Comparison of ENCODE assay signal across 11 mouse cellular contexts in the genomic region with DNA sequence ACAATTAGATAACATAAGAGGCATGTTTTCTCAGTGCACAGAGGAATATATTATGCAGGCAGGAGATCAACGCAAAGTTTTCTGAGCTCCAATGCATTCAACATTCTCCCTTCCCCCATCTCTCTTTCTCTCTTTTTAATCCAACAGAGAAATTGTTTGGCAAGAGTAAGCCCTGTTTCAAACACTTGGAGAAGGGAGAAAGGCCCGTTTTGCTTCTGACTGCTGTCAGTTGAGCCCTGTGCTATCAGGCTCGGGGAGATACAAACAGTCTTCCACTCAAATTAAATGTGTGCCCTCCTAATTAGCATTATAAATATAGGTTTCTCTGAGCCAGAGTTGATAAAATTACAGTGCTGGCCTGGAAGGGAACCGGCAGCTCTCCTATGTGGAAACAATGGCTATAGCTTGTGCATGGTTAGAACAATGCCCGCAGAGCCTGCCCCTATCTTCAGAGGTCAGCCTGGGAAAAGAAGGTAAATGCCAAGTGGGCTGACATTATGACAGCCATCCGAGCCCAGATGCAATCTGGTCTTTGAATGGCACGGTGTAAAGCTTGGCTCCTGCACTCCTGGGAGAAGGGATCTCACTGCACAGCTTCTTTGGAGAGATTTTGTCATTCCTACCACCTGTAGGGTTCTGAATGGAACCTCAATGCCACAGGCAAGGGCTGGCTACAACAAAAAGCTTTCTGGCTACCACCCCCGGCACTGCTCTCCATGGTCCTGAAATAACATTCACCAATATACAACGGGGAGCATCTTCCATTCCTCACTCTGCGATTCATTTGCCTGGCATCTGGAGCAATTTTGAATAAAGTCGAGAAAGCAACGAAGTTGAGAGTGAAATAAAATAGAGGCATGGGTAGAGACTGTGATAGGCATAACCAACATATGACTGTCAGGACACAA.
A peak's percentile ranks its signal among the peaks of the same experiment; 100 is the strongest.
DNase-seq lines count a peak whose midpoint lies in the region; ATAC-seq and TF ChIP-seq lines count a peak whose summit lies in the region.
"Had no signal": no experiment of that assay in that cellular context is flagged by ENCODE, and none has a peak within 500 bp of the region (broad histone marks: within the 10 kb centered on the region; RNA-seq: fewer than 3 reads in every experiment).

No protein-coding gene starts in this region.

- TF ChIP-seq CTCF in intestine, postnatal 0 days (IDR thresholded peaks at IDR 0.05; ENCODE audit: low read depth), result no peak

- no peak for ATAC-seq in intestine, embryonic 14.5 days (replicated peaks; ENCODE audit: low FRiP score, low TSS enrichment, low read depth)
- ATAC-seq in intestine, postnatal 0 days, result no peak
- no peak for ATAC-seq in limb, embryonic 11.5 days (ENCODE audit: insufficient number of reproducible peaks, low FRiP score, low TSS enrichment, low read depth)
- no peak for ATAC-seq in monocyte, adult 5-6 weeks (replicated peaks; ENCODE audit: insufficient number of reproducible peaks, low FRiP score, low TSS enrichment, poor library complexity, severe bottlenecking)

- H3K27me3 ChIP-seq in intestine, embryonic 14.5 days (replicated peaks; ENCODE audit: control insufficient read depth, insufficient read depth, low read length), result no peaks in the 10 kb centered on the region
- H3K27me3 ChIP-seq in intestine, postnatal 0 days (replicated peaks; ENCODE audit: control insufficient read depth, insufficient read depth, low read length), result no peaks in the 10 kb centered on the region
- no peaks in the 10 kb centered on the region for H3K27me3 ChIP-seq in embryonic facial prominence, embryonic 10.5 days (replicated peaks; ENCODE audit: low read depth, poor library complexity, severe bottlenecking)
- H3K27me3 ChIP-seq in limb, embryonic 11.5 days (ENCODE audit: control insufficient read depth, insufficient read depth, low read length), result no peaks in the 10 kb centered on the region
- H3K27me3 ChIP-seq: embryonic facial prominence, embryonic 12.5 days had no signal

- no peaks in the 10 kb centered on the region for H3K9me3 ChIP-seq in intestine, embryonic 14.5 days (ENCODE audit: control insufficient read depth, low read length)
- H3K9me3 ChIP-seq in intestine, postnatal 0 days (ENCODE audit: control insufficient read depth), result no peaks in the 10 kb centered on the region
- no peaks in the 10 kb centered on the region for H3K9me3 ChIP-seq in embryonic facial prominence, embryonic 10.5 days
- no peaks in the 10 kb centered on the region for H3K9me3 ChIP-seq in limb, embryonic 11.5 days (ENCODE audit: control insufficient read depth, low read length)
- H3K9me3 ChIP-seq: embryonic facial prominence, embryonic 12.5 days had no signal

- H3K4me2 ChIP-seq in intestine, embryonic 14.5 days (ENCODE audit: low read length), result no peak overlapping the region
- H3K4me2 ChIP-seq in intestine, postnatal 0 days (replicated peaks; ENCODE audit: low read depth), result no peak overlapping the region
- H3K4me2 ChIP-seq in limb, embryonic 11.5 days (ENCODE audit: low read depth, severe bottlenecking), result no peak overlapping the region
- H3K4me2 ChIP-seq: embryonic facial prominence, embryonic 12.5 days had no signal

- H3K9ac ChIP-seq in intestine, embryonic 14.5 days (ENCODE audit: low read length), result no peak overlapping the region
- H3K9ac ChIP-seq in intestine, postnatal 0 days (ENCODE audit: low read depth, low read length), result no peak overlapping the region
- no peak overlapping the region for H3K9ac ChIP-seq in limb, embryonic 11.5 days (ENCODE audit: low read length)
- H3K9ac ChIP-seq: embryonic facial prominence, embryonic 12.5 days had no signal

- H3K27ac ChIP-seq in intestine, embryonic 14.5 days (ENCODE audit: low read depth), result no peak overlapping the region
- no peak overlapping the region for H3K27ac ChIP-seq in intestine, postnatal 0 days (ENCODE audit: low read depth, low read length)
- no peak overlapping the region for H3K27ac ChIP-seq in embryonic facial prominence, embryonic 10.5 days (replicated peaks)
- H3K27ac ChIP-seq in limb, embryonic 11.5 days (replicated peaks; ENCODE audit: low read depth, low read length), result no peak overlapping the region
- H3K27ac ChIP-seq: embryonic facial prominence, embryonic 12.5 days had no signal

- H3K4me1 ChIP-seq in intestine, embryonic 14.5 days (replicated peaks; ENCODE audit: control insufficient read depth, insufficient read depth, low read length), result no peaks in the 10 kb centered on the region
- H3K4me1 ChIP-seq in intestine, postnatal 0 days (replicated peaks; ENCODE audit: control insufficient read depth, insufficient read depth, low read length), result no peaks in the 10 kb centered on the region
- H3K4me1 ChIP-seq in embryonic facial prominence, embryonic 10.5 days, result no peaks in the 10 kb centered on the region; the same call in 1 of the 2 replicates
- no peaks in the 10 kb centered on the region for H3K4me1 ChIP-seq in limb, embryonic 11.5 days (ENCODE audit: control insufficient read depth, insufficient read depth, low read length)
- H3K4me1 ChIP-seq: embryonic facial prominence, embryonic 12.5 days had no signal

- no peaks in the 10 kb centered on the region for H3K36me3 ChIP-seq in intestine, embryonic 14.5 days (ENCODE audit: control insufficient read depth, insufficient read depth, low read length)
- no peaks in the 10 kb centered on the region for H3K36me3 ChIP-seq in intestine, postnatal 0 days (ENCODE audit: control insufficient read depth, insufficient read depth)
- no peaks in the 10 kb centered on the region for H3K36me3 ChIP-seq in embryonic facial prominence, embryonic 10.5 days (replicated peaks)
- no peaks in the 10 kb centered on the region for H3K36me3 ChIP-seq in limb, embryonic 11.5 days (ENCODE audit: control insufficient read depth, insufficient read depth, low read length)
- H3K36me3 ChIP-seq: embryonic facial prominence, embryonic 12.5 days had no signal

- 46% methylated on average over 12 of the region's 12 CpGs for WGBS in intestine, embryonic 14.5 days
- WGBS in intestine, postnatal 0 days, result 53% methylated on average over 12 of the region's 12 CpGs
- WGBS in embryonic facial prominence, embryonic 10.5 days, result 49% methylated on average over 12 of the region's 12 CpGs
- 49% methylated on average over 12 of the region's 12 CpGs for WGBS in limb, embryonic 11.5 days

- peak; percentile 60 for DNase-seq in intestine, embryonic 14.5 days (ENCODE audit: low spot score)
- peak; percentile 36 for DNase-seq in Muller cell, postnatal 12 days (ENCODE audit: inconsistent ontology term)
- peak; percentile 54 for DNase-seq in embryonic facial prominence, embryonic 10.5 days (ENCODE audit: low spot score)
- DNase-seq in limb, embryonic 11.5 days (ENCODE audit: low spot score), result peak; percentile 61
- no peak for DNase-seq in c-Kit-positive CD71-positive TER-119-positive erythroid progenitor cells, embryonic 14.5 days (ENCODE audit: low spot score)
- no peak for DNase-seq in kidney, postnatal 14 days
- DNase-seq: gastrocnemius, postnatal 14 days; thymus, postnatal 25 days had no signal

- no peak overlapping the region for H3K4me3 ChIP-seq in intestine, embryonic 14.5 days (ENCODE audit: low read depth, low read length)
- no peak overlapping the region for H3K4me3 ChIP-seq in intestine, postnatal 0 days (ENCODE audit: low read depth, low read length)
- no peak overlapping the region for H3K4me3 ChIP-seq in embryonic facial prominence, embryonic 10.5 days
- H3K4me3 ChIP-seq in limb, embryonic 11.5 days (ENCODE audit: low read depth, low read length), result no peak overlapping the region
- H3K4me3 ChIP-seq: embryonic facial prominence, embryonic 12.5 days had no signal

Comparison
In these comparisons a context has a peak if more than half of its experiments do, and no peak if none do; other contexts are left out.
1. DNase-seq: peak in intestine, embryonic 14.5 days (single experiment), Muller cell, postnatal 12 days (single experiment), embryonic facial prominence, embryonic 10.5 days (single experiment) and limb, embryonic 11.5 days (single experiment); none in c-Kit-positive CD71-positive TER-119-positive erythroid progenitor cells, embryonic 14.5 days (single experiment) and kidney, postnatal 14 days (single experiment).